Mouse (Mus musculus) G1E-ER4 (cell line): ENCODE measurements around the gene Trp53tg5. TPM values are rescaled to one million over a fixed set of nuclear protein-coding genes. Genes with fewer than 3 reads are reported as not detected.

Experiments
- GATA1 ChIP-seq: IDR thresholded peaks from one replicate; pipeline ENCODE4 v1.8.0; 2012; ENCODE audit warnings: low read length, inconsistent platforms
- polyA plus RNA-seq: library from polyadenylated mRNA; stranded (reverse); fragments of >175 nt; gene quantifications from 2 replicates; pipeline ENCODE4 v1.2.3, GENCODE M21; 2012

The Trp53tg5 gene
- polyA plus RNA-seq, result not detected in 2 replicates

GRCm38 (mm10) chr2:164473624-164474023, at the start of gene Trp53tg5:
Gene Trp53tg5 (minus strand): TSS chr2:164473724.
- TF ChIP-seq GATA1, result no peak

- TF ChIP-seq GATA1, result no peak
Observed at GRCm38 (mm10) chr2:164522280-164522679, 48.8 kb upstream of the Trp53tg5 start.

- no peak for TF ChIP-seq GATA1
Observed at GRCm38 (mm10) chr2:164521841-164522240, 48.3 kb upstream of the Trp53tg5 start.

GRCm38 (mm10) chr2:164520782-164521181, 47.3 kb upstream of the Trp53tg5 start:
- TF ChIP-seq GATA1, result no peak

GRCm38 (mm10) chr2:164519171-164519526, 45.6 kb upstream of the Trp53tg5 start:
- TF ChIP-seq GATA1, result no peak

DNA sequence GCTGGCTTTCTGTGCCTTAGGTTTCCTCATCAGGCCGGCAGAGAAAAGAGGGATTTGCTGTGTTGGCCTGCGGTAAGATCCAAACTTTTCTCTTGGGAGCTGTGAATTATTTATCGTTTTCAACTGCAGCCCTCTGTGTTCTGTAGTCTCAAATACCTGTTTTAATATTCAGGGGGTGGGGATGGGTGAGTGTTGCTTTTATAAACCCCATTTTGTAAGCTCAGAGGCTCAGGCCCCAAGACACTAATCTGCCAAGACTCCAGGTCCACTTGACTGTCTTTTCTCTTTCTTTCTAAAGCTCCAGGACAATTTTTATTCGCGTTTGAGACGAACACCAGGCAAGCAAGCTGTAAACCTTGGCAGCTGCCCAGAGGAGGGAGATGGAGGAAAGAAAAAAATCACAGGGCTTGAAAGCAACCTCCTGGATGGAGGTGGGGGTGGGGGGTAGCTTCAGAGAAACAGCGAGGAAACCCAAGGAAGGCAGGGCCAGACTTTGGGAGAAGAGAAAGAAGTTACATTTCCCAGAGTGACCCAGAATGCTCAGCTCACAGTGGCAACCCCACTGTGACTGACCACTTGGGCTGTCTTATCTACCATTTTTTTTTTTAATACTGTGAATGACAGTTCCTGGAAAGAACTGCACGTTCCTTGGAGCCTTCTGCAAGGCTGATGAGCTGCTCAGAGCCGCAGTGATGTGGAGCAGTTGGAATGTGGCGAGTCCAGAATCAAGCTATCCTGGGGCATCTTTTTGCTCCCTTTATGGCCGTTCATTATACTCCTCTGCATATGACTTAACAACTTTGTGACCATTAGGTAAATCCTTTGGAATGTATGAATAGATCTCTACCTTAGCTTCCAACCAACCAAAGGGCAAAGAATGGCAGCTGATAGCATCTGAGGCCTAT, 45.0 kb upstream of the Trp53tg5 start:
- TF ChIP-seq GATA1, result no peak

DNA sequence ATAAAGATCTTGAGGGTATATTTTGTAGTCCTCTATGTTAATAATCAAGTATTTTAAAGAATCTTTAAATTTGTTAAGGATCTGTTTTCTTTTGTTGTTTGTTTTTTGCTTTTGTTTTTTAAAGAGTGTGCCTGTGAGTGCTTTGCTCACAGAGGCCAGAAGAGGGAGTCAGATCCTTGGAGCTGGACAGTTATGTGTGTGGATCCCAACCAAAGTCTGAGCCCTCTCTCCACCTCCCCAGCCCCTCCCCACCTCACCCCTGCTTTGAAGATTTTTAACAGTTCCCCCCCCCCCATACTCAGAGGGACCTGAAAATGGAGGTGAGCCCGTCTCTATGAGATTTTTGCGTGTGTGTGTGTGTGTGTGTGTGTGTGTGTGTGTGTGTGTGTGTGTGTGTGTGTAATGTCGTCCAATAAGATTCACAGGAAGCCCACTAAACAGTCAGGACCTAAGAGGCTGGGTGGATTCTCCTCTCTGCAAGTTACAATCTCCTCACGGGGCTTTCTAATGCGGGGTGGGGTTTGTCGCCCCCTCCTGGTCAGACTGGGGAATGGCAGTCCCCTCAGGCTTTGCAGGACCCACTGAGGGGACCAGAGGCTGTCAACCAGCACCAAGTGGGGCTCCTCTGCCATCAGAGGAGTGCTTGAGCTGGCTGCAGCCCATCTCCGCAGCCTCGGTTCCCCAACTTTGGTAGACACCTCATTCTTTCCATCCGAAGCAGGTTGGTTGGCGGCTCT, 44.1 kb upstream of the Trp53tg5 start:
- no peak for TF ChIP-seq GATA1

GRCm38 (mm10) chr2:164516592-164516991, 43.1 kb upstream of the Trp53tg5 start:
- no peak for TF ChIP-seq GATA1

GRCm38 (mm10) chr2:164515897-164516296, 42.4 kb upstream of the Trp53tg5 start:
- TF ChIP-seq GATA1, result no peak

GRCm38 (mm10) chr2:164514916-164515315, 41.4 kb upstream of the Trp53tg5 start:
- no peak for TF ChIP-seq GATA1

GRCm38 (mm10) chr2:164513389-164513788, 39.9 kb upstream of the Trp53tg5 start:
- no peak for TF ChIP-seq GATA1

DNA sequence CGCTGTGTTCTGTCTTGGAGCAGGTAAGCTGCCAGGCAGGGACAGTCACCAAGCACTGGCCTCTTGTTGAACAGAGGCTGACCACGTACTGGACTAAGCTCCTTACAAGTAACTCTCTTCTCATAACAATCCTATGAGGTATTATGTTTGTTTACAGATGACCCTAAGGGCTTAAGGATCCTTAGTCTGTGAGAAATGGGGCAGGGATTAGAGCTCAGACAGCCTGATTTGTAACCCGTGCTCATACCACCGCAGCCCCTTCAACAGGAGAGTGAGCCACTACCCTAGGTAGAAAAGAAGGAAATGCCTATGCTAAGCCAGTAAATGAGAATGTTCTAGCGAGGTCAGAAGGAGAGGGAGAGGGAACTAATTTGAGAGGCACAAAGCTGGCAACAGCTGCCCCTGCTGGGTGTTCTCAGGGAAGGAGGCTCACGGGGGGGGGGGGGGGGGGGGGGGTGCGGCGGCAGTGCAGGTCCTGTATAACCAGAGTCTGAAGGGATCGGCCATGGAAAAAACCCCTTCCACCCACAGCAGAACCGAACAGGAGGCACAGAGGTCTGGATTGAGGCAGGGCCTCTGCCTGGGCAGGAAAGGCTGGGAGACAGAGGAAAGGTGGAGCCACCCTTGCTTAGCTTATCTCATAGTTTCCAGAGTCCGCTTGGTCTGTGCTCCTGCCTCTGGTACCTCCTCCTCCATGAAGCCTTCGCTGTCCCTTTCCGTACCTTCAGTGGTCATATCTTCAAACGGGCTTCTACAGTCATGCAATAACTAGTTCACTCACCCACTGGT, 38.8 kb upstream of the Trp53tg5 start:
- TF ChIP-seq GATA1, result no peak

- TF ChIP-seq GATA1, result no peak
Observed at GRCm38 (mm10) chr2:164510621-164511190, 37.2 kb upstream of the Trp53tg5 start.

GRCm38 (mm10) chr2:164507811-164508210, 34.3 kb upstream of the Trp53tg5 start:
- TF ChIP-seq GATA1, result no peak

- no peak for TF ChIP-seq GATA1
Observed at GRCm38 (mm10) chr2:164505619-164506347, 32.3 kb upstream of the Trp53tg5 start.
